Mouse (Mus musculus): Measurements from ENCODE around the gene Lrrfip1.

Gene Lrrfip1

GRCm38 (mm10) chr1:91128849-91129248 is 130.3 kb downstream of the Lrrfip1 start:
- no peak for DNase-seq (ENCODE audit: low read depth, low spot score)

- DNase-seq (ENCODE audit: low read depth, low spot score), result no peak
These were observed 138.5 kb downstream of the Lrrfip1 start for GRCm38 (mm10) chr1:91137036-91137435.

- DNase-seq (ENCODE audit: low read depth, low spot score), result no peak
These were observed 146.3 kb downstream of the Lrrfip1 start, which contains the start of gene Rbm44 for GRCm38 (mm10) chr1:91144813-91145212. Gene Rbm44 (plus strand): TSS chr1:91145089.

- DNase-seq (ENCODE audit: low read depth, low spot score), result no peak
These were observed 153.0 kb downstream of the Lrrfip1 start for GRCm38 (mm10) chr1:91151509-91151908.

GRCm38 (mm10) chr1:91166798-91167197 is 168.3 kb downstream of the Lrrfip1 start:
- no peak for DNase-seq (ENCODE audit: low read depth, low spot score)

GRCm38 (mm10) chr1:91169157-91169556 is 170.6 kb downstream of the Lrrfip1 start:
- DNase-seq (ENCODE audit: low read depth, low spot score), result no peak

- no peak for DNase-seq (ENCODE audit: low read depth, low spot score)
These were observed 176.3 kb downstream of the Lrrfip1 start for GRCm38 (mm10) chr1:91174796-91175195.

GRCm38 (mm10) chr1:91176026-91176425 is 177.5 kb downstream of the Lrrfip1 start:
- no peak for DNase-seq (ENCODE audit: low read depth, low spot score)

GRCm38 (mm10) chr1:91176871-91177270 is 178.3 kb downstream of the Lrrfip1 start:
- no peak for DNase-seq (ENCODE audit: low read depth, low spot score)
